In genomic region chr1:92611008-92611407, GRCm38 (mm10) we compare ENCODE assay signal across 9 mouse cellular contexts. TPM values are rescaled to one million over a fixed set of nuclear protein-coding genes. Genes with fewer than 3 reads are reported as not detected.
DNase-seq lines count a peak whose midpoint lies in the region; ATAC-seq and TF ChIP-seq lines count a peak whose summit lies in the region.
"Had no signal": no experiment of that assay in that cellular context is flagged by ENCODE, and none has a peak within 500 bp of the region (broad histone marks: within the 10 kb centered on the region; RNA-seq: fewer than 3 reads in every experiment).

No protein-coding gene starts in this region.

- no peak for ATAC-seq in cerebellum, adult (ENCODE audit: insufficient number of reproducible peaks, low FRiP score, low TSS enrichment)
- no peak for ATAC-seq in lung, postnatal 0 days

- no peaks in the 10 kb centered on the region for H3K27me3 ChIP-seq in lung, postnatal 0 days (replicated peaks; ENCODE audit: insufficient read depth, low read length)
- H3K27me3 ChIP-seq: limb, embryonic 15.5 days had no signal

- 2% methylated on average over 5 of the region's 5 CpGs for WGBS in lung, postnatal 0 days

- H3K4me3 ChIP-seq in lung, postnatal 0 days (ENCODE audit: low read depth, low read length): no peak overlapping the region
- H3K4me3 ChIP-seq: limb, embryonic 15.5 days had no signal

- peak; percentile 45 for DNase-seq in cerebellum, adult 11 months
- peak; percentile 51 for DNase-seq in 3T3-L1 (ENCODE audit: low read depth, low spot score)
- peak; percentile 14 for DNase-seq in adrenal gland, adult 8-10 months
- peak; percentile 45 for DNase-seq in embryo, embryonic 11.5 days (ENCODE audit: low read depth, low spot score)
- DNase-seq in kidney, postnatal 14 days: peak; percentile 63
- peak; percentile 44 for DNase-seq in lung, postnatal 0 days (ENCODE audit: low spot score)
- peak; percentile 9 for DNase-seq in spleen, adult 12 weeks (ENCODE audit: low spot score)

- no peak overlapping the region for H3K4me2 ChIP-seq in lung, postnatal 0 days (replicated peaks; ENCODE audit: low read depth, low read length)
- H3K4me2 ChIP-seq: limb, embryonic 15.5 days had no signal

- H3K27ac ChIP-seq in lung, postnatal 0 days (ENCODE audit: low read length): no peak overlapping the region
- H3K27ac ChIP-seq: limb, embryonic 15.5 days had no signal

- no peaks in the 10 kb centered on the region for H3K36me3 ChIP-seq in lung, postnatal 0 days (ENCODE audit: insufficient read depth, low read length)
- H3K36me3 ChIP-seq: limb, embryonic 15.5 days had no signal

- H3K9ac ChIP-seq in lung, postnatal 0 days (replicated peaks; ENCODE audit: low read depth): no peak overlapping the region
- H3K9ac ChIP-seq: limb, embryonic 15.5 days had no signal

- no peaks in the 10 kb centered on the region for H3K4me1 ChIP-seq in lung, postnatal 0 days (ENCODE audit: insufficient read depth, low read depth, low read length)
- H3K4me1 ChIP-seq: limb, embryonic 15.5 days had no signal

- TF ChIP-seq CTCF in lung, postnatal 0 days (IDR thresholded peaks at IDR 0.05): peak; percentile 85

- no peak for TF ChIP-seq EP300 in lung, postnatal 0 days (IDR thresholded peaks at IDR 0.05)

- H3K9me3 ChIP-seq in lung, postnatal 0 days (ENCODE audit: low read length): no peaks in the 10 kb centered on the region
- H3K9me3 ChIP-seq: limb, embryonic 15.5 days had no signal

RNA-seq across cellular contexts. Expression of gene Olfr1410, which starts 5.4 kb away (rescaled TPM):
- total RNA-seq in adrenal gland, adult 8-10 months (2022): not detected
- polyA plus RNA-seq in lung, postnatal 0 days (2015; fragmentation: Nextera tagmentation; extraction: Ambion mirVana): not detected in 2 replicates
- polyA plus RNA-seq: limb, embryonic 15.5 days had no signal

RNA-seq across cellular contexts. Expression of gene Olfr12, which starts 6.6 kb away (rescaled TPM):
- total RNA-seq in adrenal gland, adult 8-10 months (2022): not detected
- not detected in 2 replicates for polyA plus RNA-seq in lung, postnatal 0 days (2015; fragmentation: Nextera tagmentation; extraction: Ambion mirVana)
- polyA plus RNA-seq: limb, embryonic 15.5 days had no signal

RNA-seq across cellular contexts. Expression of gene Olfr1411, which starts 16.8 kb away (rescaled TPM):
- not detected for total RNA-seq in adrenal gland, adult 8-10 months (2022)
- polyA plus RNA-seq in lung, postnatal 0 days (2015; fragmentation: Nextera tagmentation; extraction: Ambion mirVana): not detected in 2 replicates
- polyA plus RNA-seq: limb, embryonic 15.5 days had no signal

RNA-seq across cellular contexts. Expression of gene Olfr1412, which starts 25.4 kb away (rescaled TPM):
- not detected for total RNA-seq in adrenal gland, adult 8-10 months (2022)
- polyA plus RNA-seq in lung, postnatal 0 days (2015; fragmentation: Nextera tagmentation; extraction: Ambion mirVana): not detected in 2 replicates
- polyA plus RNA-seq: limb, embryonic 15.5 days had no signal

RNA-seq across cellular contexts. Expression of gene Cops9, which starts 30.8 kb away (rescaled TPM):
- total RNA-seq in adrenal gland, adult 8-10 months (2022): 100 to 1,000 TPM; 279 to 327 (median 313) TPM
- 342 and 355 TPM in 2 replicates for polyA plus RNA-seq in lung, postnatal 0 days (2015; fragmentation: Nextera tagmentation; extraction: Ambion mirVana)

Comparison
In these comparisons a context has a peak if more than half of its experiments do, and no peak if none do; other contexts are left out.
1. DNase-seq: peak in every context shown above with its lines; median percentile 63 in kidney, postnatal 14 days; 51 in 3T3-L1; 45 in cerebellum, adult 11 months; 45 in embryo, embryonic 11.5 days; 44 in lung, postnatal 0 days; 14 in adrenal gland, adult 8-10 months; 9 in spleen, adult 12 weeks.